Mouse (Mus musculus) B cell, adult 2 months (primary cell): ENCODE results near the gene Ndufaf3.
A peak's percentile ranks its signal among the peaks of the same experiment; 100 is the strongest.

Experiments
- DNase-seq, 2 experiments: peaks; one replicate each; pipeline ENCODE4 v3.0.0; 2022

Ndufaf3 gene

GRCm38 (mm10) chr9:108572321-108572720 is 5.1 kb upstream of the Ndufaf3 start:
- DNase-seq = no peak

GRCm38 (mm10) chr9:108571401-108571973 is 4.3 kb upstream of the Ndufaf3 start:
- no peak for DNase-seq

GRCm38 (mm10) chr9:108570207-108570896 is 3.1 kb upstream of the Ndufaf3 start:
- peak; percentile 89 to 91 for DNase-seq

GRCm38 (mm10) chr9:108569381-108570206 is 2.4 kb upstream of the Ndufaf3 start, which contains the start of gene Dalrd3:
TSS of gene Dalrd3 (plus strand) at chr9:108569886.
- DNase-seq = peak; percentile 89 to 90

- no peak for DNase-seq
These were observed 1.3 kb upstream of the Ndufaf3 start for GRCm38 (mm10) chr9:108568511-108568921.

GRCm38 (mm10) chr9:108567931-108568419 is 741 bp upstream of the Ndufaf3 start:
- no peak for DNase-seq

- no peak for DNase-seq
These were observed 1.1 kb downstream of the Ndufaf3 start for GRCm38 (mm10) chr9:108565881-108566814.

GRCm38 (mm10) chr9:108564131-108564530 is 3.1 kb downstream of the Ndufaf3 start:
- no peak for DNase-seq

GRCm38 (mm10) chr9:108563671-108564070 is 3.6 kb downstream of the Ndufaf3 start:
- no peak for DNase-seq

- peak; percentile 97 to 98 for DNase-seq
These were observed 6.9 kb downstream of the Ndufaf3 start, which contains the start of gene Impdh2 for GRCm38 (mm10) chr9:108560227-108560841. TSS of gene Impdh2 (plus strand) at chr9:108560286.

GRCm38 (mm10) chr9:108559169-108559568 is 8.1 kb downstream of the Ndufaf3 start:
- no peak for DNase-seq

GRCm38 (mm10) chr9:108546875-108547274 is 20.4 kb downstream of the Ndufaf3 start:
- DNase-seq = no peak

GRCm38 (mm10) chr9:108545986-108546385 is 21.2 kb downstream of the Ndufaf3 start:
- no peak for DNase-seq

GRCm38 (mm10) chr9:108540846-108541245 is 26.4 kb downstream of the Ndufaf3 start:
- no peak for DNase-seq

GRCm38 (mm10) chr9:108531496-108531895 is 35.7 kb downstream of the Ndufaf3 start:
- DNase-seq = no peak

- no peak for DNase-seq
These were observed 36.3 kb downstream of the Ndufaf3 start for GRCm38 (mm10) chr9:108530954-108531353.

GRCm38 (mm10) chr9:108525400-108525799 is 41.8 kb downstream of the Ndufaf3 start:
- DNase-seq = no peak

- no peak for DNase-seq
These were observed 43.9 kb downstream of the Ndufaf3 start for GRCm38 (mm10) chr9:108523341-108523740.

GRCm38 (mm10) chr9:108521604-108522003 is 45.6 kb downstream of the Ndufaf3 start:
- DNase-seq = no peak

- peak in 1 of 2 experiments; percentile 57 for DNase-seq
These were observed 49.3 kb downstream of the Ndufaf3 start for GRCm38 (mm10) chr9:108517931-108518332.

GRCm38 (mm10) chr9:108517253-108517930 is 49.8 kb downstream of the Ndufaf3 start:
- DNase-seq = peak; percentile 84 to 85
